Mouse (Mus musculus) urinary bladder, postnatal 25 days (tissue): Measurements from ENCODE around the gene Tufm.

Experiments used
- DNase-seq: peaks from one replicate; pipeline ENCODE4 v3.0.0; 2022; ENCODE audit warnings: low spot score

Gene Tufm

DNA sequence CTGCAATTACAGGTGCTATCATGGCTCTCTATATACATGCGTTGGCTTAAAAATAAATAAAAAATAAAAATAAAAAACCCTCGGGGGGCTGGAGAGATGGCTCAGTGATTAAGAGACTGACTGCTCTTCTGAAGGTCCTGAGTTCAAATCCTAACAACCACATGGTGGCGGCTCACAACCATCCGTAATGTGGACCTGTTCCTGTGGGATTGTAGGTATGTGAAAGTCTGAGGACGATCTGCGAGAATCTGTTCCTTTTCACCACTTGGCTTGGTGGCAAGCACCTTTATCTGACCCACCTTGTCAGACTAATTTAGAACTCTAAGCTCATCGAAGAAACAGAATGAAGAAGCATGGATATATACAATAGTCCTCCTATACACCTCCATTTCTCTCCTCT lies 12.3 kb downstream of the Tufm start:
- no peak for DNase-seq

DNA sequence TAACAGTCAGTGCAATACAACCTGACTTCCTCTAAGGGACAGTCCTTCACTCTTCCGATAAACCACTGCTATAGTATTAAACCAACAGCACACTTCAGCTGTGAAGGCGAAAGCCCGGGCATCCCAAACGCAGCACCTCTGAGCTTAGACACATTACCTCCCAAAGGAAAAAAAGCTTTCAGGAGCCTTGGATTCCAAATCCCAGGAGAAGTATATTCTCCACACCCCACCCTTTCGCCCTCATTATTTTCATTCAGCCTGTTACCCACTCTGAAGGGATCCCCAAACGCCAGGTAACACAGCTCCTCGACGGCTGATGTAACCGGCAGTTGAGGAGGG lies 14.5 kb downstream of the Tufm start:
- no peak for DNase-seq

DNA sequence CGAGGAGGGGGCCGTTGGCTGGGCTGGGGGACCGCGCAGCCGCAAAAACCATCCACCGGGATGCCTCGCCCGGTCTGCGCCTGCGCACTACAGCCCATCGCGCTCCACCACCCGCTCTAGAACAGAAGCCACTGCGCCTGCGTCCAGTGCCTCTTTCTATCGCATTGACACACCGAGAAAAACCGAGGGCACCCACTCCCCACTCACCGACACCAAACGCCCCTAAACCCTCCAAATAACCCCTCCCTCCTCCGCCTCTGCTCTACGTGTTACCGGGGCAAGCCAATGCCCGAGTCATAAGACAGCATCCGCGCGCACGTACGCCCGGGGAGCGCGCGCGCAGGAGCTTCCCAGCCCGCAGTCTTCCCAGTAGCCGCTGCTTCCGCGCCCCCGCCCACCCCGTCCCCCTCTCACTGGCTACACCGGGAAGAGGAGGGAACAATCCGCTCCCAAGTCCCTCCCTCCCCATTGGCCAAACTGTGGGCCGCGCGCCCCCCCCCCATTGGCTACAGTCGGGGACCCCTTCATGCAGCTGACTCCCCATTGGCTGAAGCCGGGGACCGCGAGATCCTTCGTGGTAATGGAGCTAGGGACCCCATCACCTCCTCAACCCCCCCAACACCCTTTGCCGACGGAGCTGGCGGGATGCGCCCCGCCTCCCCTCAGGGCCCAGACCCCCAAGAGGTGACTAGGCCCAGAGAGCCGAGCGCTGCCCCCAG lies 15.0 kb downstream of the Tufm start:
- peak; percentile 87 for DNase-seq

DNA sequence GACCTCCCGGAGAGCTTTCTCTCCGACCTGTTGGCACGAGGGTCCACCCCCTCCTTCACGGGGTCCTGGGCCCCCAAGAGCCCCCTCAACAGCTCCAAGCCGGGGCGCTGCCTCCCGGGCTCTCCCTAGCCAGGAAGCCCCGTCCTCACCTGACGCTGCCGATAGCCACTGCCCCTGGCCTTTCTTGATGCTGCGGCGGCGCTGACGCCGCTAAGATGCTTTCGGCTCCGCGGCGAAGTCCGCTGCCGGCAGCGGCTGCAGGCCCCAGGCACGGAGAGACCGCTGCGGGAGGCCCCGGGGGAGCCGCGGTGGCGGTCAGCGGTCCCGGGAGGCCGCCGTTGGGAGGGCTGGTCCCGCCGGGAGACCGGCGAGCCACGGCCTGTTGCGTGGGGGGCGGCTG lies 15.6 kb downstream of the Tufm start:
- DNase-seq: no peak

DNA sequence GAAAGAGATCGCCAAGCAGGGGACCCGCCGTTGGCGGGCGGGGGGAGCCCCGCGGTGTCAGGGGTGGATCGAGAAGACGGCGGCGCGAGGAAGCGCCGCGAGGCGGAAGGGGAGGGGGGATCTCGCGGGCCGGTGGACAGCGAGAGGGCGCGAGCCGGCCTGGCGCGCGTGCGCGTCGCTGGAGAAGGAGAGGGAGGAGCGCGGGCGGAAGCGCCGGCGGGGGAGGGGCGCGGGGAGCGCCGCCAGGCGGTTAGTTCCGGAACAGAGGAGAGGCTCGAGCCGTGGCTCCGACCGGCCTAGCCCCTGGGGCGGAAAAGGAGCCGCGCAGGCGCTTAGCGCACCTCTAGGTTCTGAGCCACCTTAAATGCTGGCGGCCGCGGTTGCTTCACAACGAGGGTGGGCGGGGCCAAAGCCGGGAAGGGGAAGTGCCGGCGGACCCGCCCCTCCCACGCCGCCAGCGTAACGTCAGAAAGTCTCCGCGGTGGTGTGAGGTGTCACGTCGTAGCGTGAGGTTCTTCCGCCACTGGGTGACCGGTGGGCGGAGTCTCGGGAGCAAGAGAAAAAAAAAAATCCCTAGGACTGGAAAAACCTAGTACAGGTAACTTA lies 16.2 kb downstream of the Tufm start, which contains the start of gene Atxn2l:
Atxn2l (minus strand) TSS at position 165 of the 606 bp plus-strand sequence.
- peak; percentile 98 for DNase-seq

DNA sequence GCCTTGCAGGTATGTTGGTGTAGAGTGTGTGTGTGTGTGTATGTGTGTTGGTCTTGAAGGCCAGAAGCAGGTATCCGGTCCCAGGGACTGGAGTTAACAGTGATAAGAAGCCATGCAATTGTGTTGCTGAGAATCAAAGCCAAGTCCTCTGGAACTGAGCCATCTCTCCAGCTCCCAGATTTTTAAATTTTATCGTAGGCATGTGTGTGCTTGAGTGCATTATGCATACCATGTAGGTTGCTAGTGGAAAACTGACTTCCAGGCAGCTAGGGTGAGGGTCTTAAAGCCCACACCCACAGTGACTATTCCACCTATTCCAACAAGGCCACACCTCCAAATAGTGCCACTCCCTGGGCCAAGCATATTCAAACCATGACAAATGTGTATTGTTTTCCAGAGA lies 17.8 kb downstream of the Tufm start:
- DNase-seq: no peak

DNA sequence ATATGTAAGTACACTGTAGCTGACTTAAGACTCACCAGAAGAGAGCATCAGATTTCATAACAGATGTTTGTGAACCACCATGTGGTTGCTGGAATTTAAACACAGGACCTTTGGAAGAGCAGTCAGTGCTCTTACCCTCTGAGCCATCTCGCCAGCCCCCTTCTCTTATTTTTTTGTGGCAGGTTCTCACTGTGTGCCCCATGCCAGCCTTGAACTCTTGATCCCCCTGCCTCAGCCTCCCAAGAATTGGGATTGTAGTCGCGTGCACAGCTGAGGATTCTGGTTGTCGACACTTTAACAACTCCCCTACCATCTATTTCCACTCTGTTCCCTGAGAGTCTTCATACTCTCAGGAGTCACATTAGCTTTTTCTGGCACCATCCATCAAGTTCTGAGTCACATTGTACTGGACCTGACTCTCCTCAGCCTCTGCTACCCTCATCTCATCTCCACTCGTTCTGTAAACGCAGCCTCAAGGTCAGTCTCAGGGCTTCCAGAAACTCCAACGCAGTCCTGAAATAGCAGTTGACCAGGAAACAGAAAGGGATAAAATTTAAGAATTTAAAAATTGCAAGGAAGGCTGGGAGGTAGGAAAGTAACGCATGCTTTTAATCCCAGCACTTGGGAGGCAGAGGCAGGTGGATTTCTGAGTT lies 20.1 kb downstream of the Tufm start:
- no peak for DNase-seq

DNA sequence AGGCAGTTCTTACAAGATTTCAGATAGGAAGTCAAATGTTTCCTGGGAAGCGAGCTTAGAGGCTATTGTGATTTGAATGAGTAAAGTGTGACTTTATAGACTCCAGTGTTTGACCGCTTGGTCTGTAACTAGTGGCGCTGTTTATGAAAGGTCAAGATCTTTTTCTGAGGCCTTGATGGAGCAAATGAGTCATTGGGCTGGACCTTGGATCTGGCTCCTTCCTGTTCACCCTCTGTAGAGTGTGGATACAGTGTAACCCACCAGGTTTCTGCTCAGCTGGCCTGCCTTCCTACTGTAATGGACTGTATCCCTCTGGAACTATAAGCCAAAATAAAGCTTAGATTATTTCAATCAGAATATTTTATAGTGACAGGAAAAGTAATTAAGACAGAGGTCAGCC lies 24.1 kb downstream of the Tufm start:
- no peak for DNase-seq

DNA sequence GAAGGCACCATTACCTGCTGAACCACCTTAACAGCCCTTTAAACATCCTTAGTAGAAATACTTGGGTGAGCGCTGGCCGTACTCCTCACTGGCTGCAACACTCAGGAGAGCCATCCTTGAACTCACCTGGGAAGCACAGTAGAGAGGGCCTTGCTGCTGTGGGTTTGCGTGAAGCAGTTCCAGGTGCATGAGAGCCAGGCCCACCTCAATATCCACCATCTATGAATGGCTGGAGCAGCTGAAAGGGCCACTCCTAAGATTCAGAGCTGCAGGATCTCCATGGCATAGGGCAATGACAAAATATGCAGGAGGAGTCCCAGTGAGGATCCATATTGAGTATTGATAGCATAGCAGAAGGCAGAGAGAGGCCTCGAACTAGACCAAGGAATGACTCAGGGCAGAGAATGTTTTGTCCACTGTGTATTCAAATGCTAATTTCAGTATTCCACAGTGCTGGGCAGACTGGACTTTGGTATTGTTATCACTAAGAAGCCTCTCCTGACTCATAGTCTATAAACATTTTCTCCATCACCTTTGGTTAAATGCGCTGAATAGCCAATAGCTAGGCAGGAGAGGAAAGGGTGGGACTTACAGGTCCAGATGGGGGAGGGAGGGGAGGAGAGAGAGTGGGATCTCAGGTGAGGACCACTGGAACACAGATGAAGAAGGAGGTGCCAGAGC lies 31.2 kb downstream of the Tufm start:
- DNase-seq: no peak

DNA sequence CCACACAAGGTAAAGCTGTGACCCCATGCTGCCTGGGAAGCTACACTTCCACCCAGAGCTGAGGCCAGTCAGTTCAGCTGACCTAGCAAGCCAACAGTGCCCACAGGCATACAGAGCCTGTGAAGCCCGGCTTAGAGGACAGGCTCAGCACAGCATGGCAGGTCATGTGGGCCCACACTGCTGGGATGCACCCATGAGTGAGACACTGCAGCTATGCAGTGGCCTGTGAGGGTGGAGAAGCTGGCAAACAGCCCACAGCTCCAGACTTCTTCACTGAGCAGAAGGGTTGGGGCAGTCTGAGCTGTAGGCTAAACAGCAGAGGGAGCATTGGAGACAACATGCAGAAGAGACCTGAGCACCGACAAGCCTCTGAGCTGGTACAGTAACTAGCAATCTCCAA lies 32.4 kb downstream of the Tufm start:
- no peak for DNase-seq

DNA sequence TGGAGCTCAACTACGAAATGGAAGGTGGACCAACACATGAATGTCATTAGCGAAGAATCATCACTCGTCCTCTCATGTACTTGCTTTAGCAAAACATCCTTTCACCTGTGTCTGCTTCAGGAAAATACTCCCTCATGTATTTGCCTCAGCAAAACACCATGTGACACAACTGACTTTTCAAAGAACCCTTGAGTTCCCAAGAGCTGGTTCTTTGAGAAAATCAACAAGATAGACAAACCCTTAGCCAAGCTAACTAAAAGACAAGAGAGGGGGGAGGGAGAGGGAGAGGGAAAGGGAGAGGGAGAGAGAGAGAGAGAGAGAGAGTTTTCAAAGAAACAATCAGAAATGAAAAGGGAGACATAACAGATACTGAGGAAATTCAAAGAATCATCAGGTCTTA lies 36.2 kb downstream of the Tufm start:
- DNase-seq: no peak

DNA sequence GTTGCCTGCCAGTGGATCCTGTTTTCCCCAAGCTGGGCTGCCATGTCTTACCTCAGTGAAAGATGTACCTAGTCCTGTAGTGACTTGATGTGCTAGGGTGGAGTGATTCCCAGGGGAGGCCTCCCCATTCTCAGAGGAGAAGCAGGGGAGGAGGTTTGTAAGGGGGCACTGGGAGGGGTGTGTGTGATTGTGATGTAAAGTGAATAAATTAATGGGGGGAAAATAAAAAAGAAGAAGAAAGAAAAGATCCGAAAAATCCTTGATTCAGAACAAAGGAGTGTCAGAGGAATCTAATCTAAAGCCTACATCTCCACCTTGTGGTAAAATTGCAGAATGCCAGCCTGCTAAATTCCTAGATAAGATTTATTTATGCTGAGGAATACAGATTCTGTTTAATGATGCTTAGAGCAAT lies 41.0 kb downstream of the Tufm start:
- no peak for DNase-seq

DNA sequence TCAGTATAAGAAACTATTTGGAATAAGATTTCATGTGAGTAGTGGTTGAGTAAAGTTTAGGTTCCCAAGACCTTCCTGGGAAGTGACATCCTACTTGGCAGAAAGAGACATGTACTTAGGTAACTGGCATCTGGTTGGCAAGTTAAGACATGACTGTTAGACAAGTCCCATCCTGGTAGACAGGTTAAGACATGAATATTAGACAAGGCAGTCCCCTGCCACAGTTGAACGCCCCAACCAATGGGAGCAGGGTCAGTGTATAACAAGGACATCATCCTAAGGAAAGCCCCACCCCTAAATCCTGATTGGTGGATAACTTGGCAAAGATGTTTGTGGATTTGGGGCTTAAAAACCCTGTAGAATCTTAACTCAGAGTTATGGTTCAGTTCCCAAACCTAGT lies 46.3 kb downstream of the Tufm start:
- no peak for DNase-seq

DNA sequence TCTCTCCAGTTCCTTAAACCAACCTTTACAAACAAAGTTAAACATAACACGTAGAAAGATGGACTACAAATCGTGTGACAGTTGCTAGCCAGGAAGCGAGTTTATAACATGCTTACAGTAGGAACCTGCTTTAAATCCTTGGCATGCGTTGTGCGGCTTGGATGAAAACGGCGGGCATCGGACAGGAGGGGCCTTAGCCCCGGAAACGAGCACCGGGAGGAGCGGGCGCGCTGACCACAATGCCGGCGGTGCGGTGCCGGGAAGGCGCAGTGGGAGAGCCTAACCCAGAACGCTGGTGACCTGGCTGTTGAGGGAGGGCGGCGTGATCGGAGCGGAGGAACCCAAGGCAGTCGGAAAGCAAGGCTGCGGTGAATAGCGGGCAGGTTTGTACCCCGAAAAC lies 48.6 kb downstream of the Tufm start:
- DNase-seq: no peak

DNA sequence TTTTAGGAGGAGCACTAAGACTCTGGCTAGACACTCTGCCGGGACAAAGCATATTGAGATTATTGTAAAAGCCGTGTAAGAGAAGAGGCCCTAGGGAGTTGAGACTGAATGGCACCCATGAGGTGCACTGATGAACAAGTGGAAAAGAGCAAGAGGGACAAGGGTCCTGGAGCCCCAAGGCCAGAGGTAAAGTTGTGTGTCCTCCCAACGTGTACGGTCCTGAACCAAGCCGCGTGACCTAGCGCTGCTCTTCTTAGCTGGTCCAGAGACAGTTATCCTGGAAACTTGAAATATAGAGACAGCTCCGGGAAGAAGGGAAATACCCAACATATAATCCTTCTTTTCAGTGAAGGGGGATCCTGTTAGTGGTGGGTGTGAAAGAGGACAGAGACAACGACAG lies 49.3 kb downstream of the Tufm start:
- DNase-seq: no peak

DNA sequence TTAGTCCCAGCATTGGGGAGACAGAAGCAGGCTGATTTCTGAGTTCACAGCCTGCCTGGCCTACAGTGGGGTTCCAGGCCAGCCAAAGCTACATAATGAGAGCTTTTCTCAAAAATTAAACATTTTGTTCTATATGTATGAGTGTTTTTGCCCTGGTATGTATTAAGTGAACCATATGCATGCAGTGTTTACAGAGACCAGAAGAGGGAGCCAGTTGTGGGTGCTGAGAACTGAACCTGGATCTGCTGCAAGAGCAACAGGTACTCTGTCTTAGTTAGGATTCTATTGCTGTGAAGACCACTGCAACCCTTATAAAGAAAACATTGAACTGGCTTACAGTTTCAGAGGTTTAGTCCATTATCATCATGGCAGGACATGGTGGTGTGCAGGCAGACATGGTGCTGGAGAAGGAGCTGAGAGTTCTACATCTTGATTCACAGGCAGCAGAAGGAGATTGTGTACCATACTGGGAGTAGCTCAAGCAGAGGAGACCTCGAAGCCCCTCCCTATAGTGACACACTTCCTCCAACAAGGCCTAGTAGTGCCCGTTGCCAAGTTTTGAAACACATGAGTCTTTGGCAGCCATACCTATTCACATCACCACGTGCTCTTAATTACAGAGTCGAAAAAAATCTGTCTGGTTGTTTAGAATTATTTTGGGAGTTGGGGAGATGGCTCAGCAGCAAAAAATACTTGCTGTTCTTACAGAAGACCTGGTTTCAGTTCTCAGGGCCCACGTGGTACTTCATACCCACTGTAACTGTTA lies 50.8 kb downstream of the Tufm start:
- DNase-seq: no peak
